Mouse (Mus musculus) small intestine, adult 2 months (tissue): ENCODE measurements around the gene Cytl1.

Experiments used
- CTCF ChIP-seq: fragments of 200-500 bp; IDR thresholded peaks from 2 replicates; pipeline ENCODE4 v1.5.1; 2012; ENCODE audit warnings: low read depth, mild to moderate bottlenecking, control low read depth, inconsistent platforms, low read length, moderate library complexity, mixed read lengths; ENCODE audit not compliant: insufficient replicate concordance, insufficient read length; ENCODE audit errors: extremely low read depth
- POLR2A ChIP-seq: fragments of 200-500 bp; IDR thresholded peaks from 2 replicates; pipeline ENCODE4 v1.6.1; 2012; ENCODE audit warnings: low read depth, mild to moderate bottlenecking, control low read depth, inconsistent platforms, low read length, moderate library complexity

DNA sequence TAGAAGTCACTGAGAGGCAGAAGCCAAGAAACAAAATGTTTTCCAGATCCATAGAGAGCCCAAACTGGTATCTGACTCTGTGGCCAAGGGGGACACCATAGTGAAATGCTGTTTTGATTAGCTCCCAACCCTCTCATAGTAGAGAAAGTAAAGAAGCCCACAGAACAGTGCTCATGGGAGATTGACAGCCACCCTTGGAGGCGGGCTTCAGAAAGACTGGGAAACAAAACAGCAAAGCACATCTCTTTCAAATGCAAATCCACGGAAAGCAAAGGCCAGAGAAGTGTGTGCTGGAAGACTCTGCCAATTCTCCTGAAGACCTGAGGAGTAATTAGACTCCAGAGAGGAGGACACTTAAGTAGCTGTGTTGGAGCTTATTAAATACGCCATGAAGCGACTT is 39.5 kb upstream of the Cytl1 start:
- TF ChIP-seq CTCF, result no peak
- no peak for TF ChIP-seq POLR2A
